Mouse (Mus musculus) heart, adult 2 months (tissue): Measurements from ENCODE around the gene Map6d1.
A peak's percentile ranks its signal among the peaks of the same experiment; 100 is the strongest.

Experiments
- CTCF ChIP-seq: fragments of 200-600 bp; IDR thresholded peaks from 2 replicates; pipeline ENCODE4 v1.8.1; 2022; ENCODE audit warnings: antibody characterized with exemption, mild to moderate bottlenecking, moderate library complexity
- EP300 ChIP-seq: fragments of 200-500 bp; IDR thresholded peaks from 2 replicates; pipeline ENCODE4 v1.6.1; 2011; ENCODE audit warnings: low read depth, low read length, control low read depth; ENCODE audit not compliant: insufficient read depth

DNA sequence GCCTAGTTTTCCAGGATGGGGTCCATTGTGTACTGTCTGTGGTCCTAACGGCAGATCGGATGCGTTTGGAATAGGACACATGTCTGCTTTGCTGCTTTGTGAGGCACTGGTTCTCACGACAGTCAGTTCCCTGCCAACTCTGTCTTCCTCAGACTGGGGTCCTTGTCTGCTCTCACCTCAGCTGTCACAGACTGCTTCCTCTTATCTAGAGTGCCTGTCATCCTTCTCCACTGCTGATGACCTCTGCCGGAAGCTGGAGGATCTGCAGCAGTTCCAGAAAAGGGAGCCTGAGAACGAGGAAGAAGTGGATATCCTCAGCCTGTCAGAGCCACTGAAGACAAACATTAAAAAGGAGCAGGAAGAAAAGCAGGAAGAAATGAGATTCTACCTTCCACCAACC lies 13.7 kb downstream of the Map6d1 start:
- TF ChIP-seq CTCF, result peak; percentile 61
- no peak for TF ChIP-seq EP300
